Mouse (Mus musculus): Measurements from ENCODE around the gene Amn1. TPM values are rescaled to one million over a fixed set of nuclear protein-coding genes. Genes with fewer than 3 reads are reported as not detected.
A peak's percentile ranks its signal among the peaks of the same experiment; 100 is the strongest.
"Not testable (repeated sequence)": the region's sequence is repeated elsewhere in the genome, so short reads cannot be mapped to it uniquely, and the experiment has no call there.

The Amn1 gene
- polyA plus RNA-seq, 1 experiment from 2014 or later, result 25.5 TPM

DNA sequence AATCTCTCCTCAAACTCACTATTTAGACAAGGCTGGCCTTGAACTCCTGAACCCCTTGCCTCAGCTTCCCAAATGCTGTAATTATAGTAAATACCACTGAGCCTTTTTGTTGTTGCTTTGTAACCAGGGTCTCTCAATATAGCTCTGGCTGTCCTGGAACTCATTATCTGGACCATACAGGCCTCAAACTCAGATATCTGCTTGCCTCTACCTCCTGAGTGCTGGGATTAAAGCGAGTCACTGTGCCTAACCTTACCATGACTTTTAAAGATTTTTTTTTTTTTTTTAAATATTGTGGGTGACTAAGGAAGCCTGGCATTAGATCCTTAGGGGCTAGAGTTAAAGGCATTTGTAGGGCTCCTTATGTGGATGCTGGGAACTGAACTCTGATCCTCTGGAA lies 4.5 kb downstream of the Amn1 start:
- peaks cover 25% of the 10 kb centered on the region for H3K36me3 ChIP-seq
- no peak overlapping the region for H3K4me3 ChIP-seq (replicated peaks)
- H3K4me2 ChIP-seq (replicated peaks), result no peak overlapping the region
- WGBS, result 95% methylated on average over 1 of the region's 1 CpGs
- H3K27ac ChIP-seq, result no peak overlapping the region
- H3K27me3 ChIP-seq (replicated peaks), result no peaks in the 10 kb centered on the region
- H3K9ac ChIP-seq, result no peak overlapping the region
- no peaks in the 10 kb centered on the region; the same call in 1 of the 2 replicates for H3K9me3 ChIP-seq
- ATAC-seq, result no peak
- 0 out of 2 replicates have a peak, but pooled peaks cover 5% of the 10 kb centered on the region for H3K4me1 ChIP-seq (replicated peaks)

GRCm38 (mm10) chr6:149179064-149179463 lies 9.4 kb downstream of the Amn1 start:
- no peaks in the 10 kb centered on the region for H3K27me3 ChIP-seq (replicated peaks)
- H3K4me1 ChIP-seq (replicated peaks), result 0 out of 2 replicates have a peak, but pooled peaks cover 2% of the 10 kb centered on the region
- no peak overlapping the region for H3K4me2 ChIP-seq (replicated peaks)
- ATAC-seq, result no peak
- peaks cover 47% of the 10 kb centered on the region for H3K36me3 ChIP-seq
- H3K4me3 ChIP-seq (replicated peaks), result no peak overlapping the region
- H3K9ac ChIP-seq, result no peak overlapping the region
- no peak overlapping the region for H3K27ac ChIP-seq
- H3K9me3 ChIP-seq, result no peaks in the 10 kb centered on the region; the same call in 1 of the 2 replicates

DNA sequence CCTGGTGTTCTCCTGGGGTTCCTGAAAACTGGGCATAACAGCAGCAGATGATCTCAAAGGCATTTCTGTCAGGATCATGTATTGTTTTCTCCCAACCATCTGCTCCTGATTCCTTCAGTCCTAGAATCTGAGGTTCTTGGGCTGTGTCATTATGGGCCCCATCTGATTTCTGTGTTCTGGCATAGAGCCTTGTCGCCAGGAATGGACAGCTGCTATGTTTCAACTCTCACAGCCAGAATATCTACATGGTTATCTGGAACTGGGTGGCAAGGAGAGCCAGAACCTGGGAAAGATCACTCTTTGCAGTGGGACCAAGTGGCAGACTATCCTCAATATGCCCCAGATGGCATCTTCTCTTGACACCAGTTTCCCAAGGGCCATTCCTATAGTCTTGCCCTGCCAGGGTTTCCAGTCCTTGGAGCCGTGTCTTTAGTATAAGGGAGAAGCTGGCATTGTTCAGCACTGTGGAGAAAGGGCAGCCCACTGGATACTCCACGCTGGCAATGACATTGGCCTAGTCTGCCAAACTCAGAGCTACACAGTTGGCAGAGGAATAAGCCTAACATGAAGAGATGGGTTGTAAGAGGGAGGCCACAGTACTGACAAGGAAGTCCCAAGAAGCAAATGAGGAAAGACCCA lies 13.5 kb downstream of the Amn1 start:
- H3K4me3 ChIP-seq (replicated peaks), result no peak overlapping the region
- no peaks in the 10 kb centered on the region for H3K9me3 ChIP-seq
- H3K36me3 ChIP-seq, result peaks cover 29% of the 10 kb centered on the region
- H3K9ac ChIP-seq, result no peak overlapping the region
- WGBS, result 90% methylated on average over 3 of the region's 3 CpGs
- no peaks in the 10 kb centered on the region for H3K27me3 ChIP-seq (replicated peaks)
- H3K27ac ChIP-seq, result 0 out of 2 replicates have a peak overlapping the region, but pooled peaks have one; percentile 13
- ATAC-seq, result no peak
- H3K4me1 ChIP-seq (replicated peaks), result 0 out of 2 replicates have a peak, but pooled peaks cover 2% of the 10 kb centered on the region
- no peak overlapping the region for H3K4me2 ChIP-seq (replicated peaks)

GRCm38 (mm10) chr6:149173831-149174625 lies 14.5 kb downstream of the Amn1 start:
- peak overlapping the region; percentile 13 for H3K27ac ChIP-seq
- 0 out of 2 replicates have a peak, but pooled peaks cover 2% of the 10 kb centered on the region for H3K4me1 ChIP-seq (replicated peaks)
- no peak overlapping the region for H3K4me3 ChIP-seq (replicated peaks)
- no peaks in the 10 kb centered on the region for H3K9me3 ChIP-seq
- peak; percentile 63; the same call in 1 of the 2 replicates for ATAC-seq
- no peak overlapping the region for H3K4me2 ChIP-seq (replicated peaks)
- WGBS, result 41% methylated on average over 4 of the region's 4 CpGs
- peaks cover 23% of the 10 kb centered on the region for H3K36me3 ChIP-seq
- no peak overlapping the region for H3K9ac ChIP-seq
- no peaks in the 10 kb centered on the region for H3K27me3 ChIP-seq (replicated peaks)

DNA sequence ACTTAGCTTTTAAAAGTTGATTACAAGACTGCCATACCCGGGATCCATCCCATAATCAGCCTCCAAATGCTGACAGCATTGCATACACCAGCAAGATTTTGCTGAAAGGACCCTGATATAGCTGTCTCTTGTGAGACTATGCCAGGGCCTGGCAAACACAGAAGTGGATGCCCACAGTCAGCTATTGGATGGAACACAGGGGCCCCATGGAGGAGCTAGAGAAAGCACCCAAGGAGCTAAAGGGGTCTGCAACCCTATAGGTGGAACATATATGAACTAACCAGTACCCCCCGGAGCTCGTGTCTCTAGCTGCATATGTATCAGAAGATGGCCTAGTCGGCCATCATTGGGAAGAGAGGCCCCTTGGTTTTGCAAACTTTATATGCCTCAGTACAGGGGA lies 18.5 kb downstream of the Amn1 start:
- not testable (repeated sequence) for H3K9ac ChIP-seq; ATAC-seq; H3K9me3 ChIP-seq; H3K4me3 ChIP-seq (replicated peaks); H3K4me1 ChIP-seq (replicated peaks); H3K4me2 ChIP-seq (replicated peaks); H3K27me3 ChIP-seq (replicated peaks); H3K27ac ChIP-seq
- H3K36me3 ChIP-seq, result peaks cover 16% of the 10 kb centered on the region
- WGBS, result 95% methylated on average over 4 of the region's 4 CpGs

GRCm38 (mm10) chr6:149168436-149168835 lies 20.1 kb downstream of the Amn1 start:
- no peak overlapping the region for H3K9ac ChIP-seq
- H3K4me3 ChIP-seq (replicated peaks), result no peak overlapping the region
- H3K4me1 ChIP-seq (replicated peaks), result no peaks in the 10 kb centered on the region
- peaks cover 13% of the 10 kb centered on the region for H3K36me3 ChIP-seq
- H3K4me2 ChIP-seq (replicated peaks), result no peak overlapping the region
- ATAC-seq, result no peak
- H3K9me3 ChIP-seq, result no peaks in the 10 kb centered on the region
- H3K27ac ChIP-seq, result no peak overlapping the region
- no peaks in the 10 kb centered on the region for H3K27me3 ChIP-seq (replicated peaks)
- 92% methylated on average over 2 of the region's 2 CpGs for whole genome bisulfite sequencing

DNA sequence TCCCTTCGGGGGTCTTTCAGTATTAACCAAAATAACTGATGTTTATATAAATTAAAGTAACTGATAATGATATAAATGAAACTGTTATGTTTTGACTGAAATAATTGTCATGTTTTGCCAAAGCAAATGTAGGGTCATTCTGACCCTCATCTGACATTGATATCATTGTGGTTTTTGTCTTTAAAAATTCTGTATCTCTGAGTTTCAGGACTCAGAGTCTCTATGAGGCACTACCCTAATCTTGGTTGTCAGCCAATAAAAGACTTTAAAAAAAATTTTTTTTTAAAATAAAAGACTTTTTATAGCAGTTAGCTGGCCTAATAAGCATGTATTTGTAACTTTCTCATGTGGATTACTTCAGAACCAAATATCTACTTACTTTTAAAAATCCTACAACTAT lies 20.8 kb downstream of the Amn1 start:
- H3K4me2 ChIP-seq (replicated peaks), result no peak overlapping the region
- WGBS, result 95% methylated on average over 1 of the region's 1 CpGs
- no peaks in the 10 kb centered on the region for H3K27me3 ChIP-seq (replicated peaks)
- no peaks in the 10 kb centered on the region for H3K9me3 ChIP-seq
- no peak overlapping the region for H3K9ac ChIP-seq
- H3K36me3 ChIP-seq, result peaks cover 13% of the 10 kb centered on the region
- no peak overlapping the region for H3K27ac ChIP-seq
- H3K4me1 ChIP-seq (replicated peaks), result no peaks in the 10 kb centered on the region
- no peak for ATAC-seq
- no peak overlapping the region for H3K4me3 ChIP-seq (replicated peaks)

GRCm38 (mm10) chr6:149167038-149167437 lies 21.5 kb downstream of the Amn1 start:
- H3K27ac ChIP-seq; ATAC-seq; H3K9ac ChIP-seq; H3K4me3 ChIP-seq (replicated peaks); H3K9me3 ChIP-seq; H3K27me3 ChIP-seq (replicated peaks); H3K4me1 ChIP-seq (replicated peaks); H3K4me2 ChIP-seq (replicated peaks): not testable (repeated sequence)
- 59% methylated on average over 3 of the region's 4 CpGs for WGBS
- H3K36me3 ChIP-seq, result peaks cover 15% of the 10 kb centered on the region

- no peak overlapping the region for H3K4me3 ChIP-seq (replicated peaks)
- peaks cover 16% of the 10 kb centered on the region for H3K4me1 ChIP-seq (replicated peaks)
- H3K27me3 ChIP-seq (replicated peaks), result no peaks in the 10 kb centered on the region
- H3K27ac ChIP-seq, result peak overlapping the region; percentile 58
- H3K9me3 ChIP-seq, result no peaks in the 10 kb centered on the region
- H3K4me2 ChIP-seq (replicated peaks), result no peak overlapping the region
- 0 out of 2 replicates have a peak, but pooled peaks cover 3% of the 10 kb centered on the region for H3K36me3 ChIP-seq
- 42% methylated on average over 3 of the region's 3 CpGs for WGBS
- no peak overlapping the region for H3K9ac ChIP-seq
- peak; percentile 83 for ATAC-seq
These were observed 33.3 kb downstream of the Amn1 start for GRCm38 (mm10) chr6:149155031-149155841.

GRCm38 (mm10) chr6:149154116-149155030 lies 34.1 kb downstream of the Amn1 start:
- H3K9ac ChIP-seq, result no peak overlapping the region
- 0 out of 2 replicates have a peak, but pooled peaks cover 3% of the 10 kb centered on the region for H3K36me3 ChIP-seq
- peak overlapping the region; percentile 51 for H3K27ac ChIP-seq
- 17% methylated on average over 8 of the region's 8 CpGs for WGBS
- no peaks in the 10 kb centered on the region for H3K9me3 ChIP-seq
- H3K4me1 ChIP-seq (replicated peaks), result peaks cover 16% of the 10 kb centered on the region
- ATAC-seq, result peak; percentile 9
- no peaks in the 10 kb centered on the region for H3K27me3 ChIP-seq (replicated peaks)
- H3K4me3 ChIP-seq (replicated peaks), result no peak overlapping the region
- H3K4me2 ChIP-seq (replicated peaks), result no peak overlapping the region

DNA sequence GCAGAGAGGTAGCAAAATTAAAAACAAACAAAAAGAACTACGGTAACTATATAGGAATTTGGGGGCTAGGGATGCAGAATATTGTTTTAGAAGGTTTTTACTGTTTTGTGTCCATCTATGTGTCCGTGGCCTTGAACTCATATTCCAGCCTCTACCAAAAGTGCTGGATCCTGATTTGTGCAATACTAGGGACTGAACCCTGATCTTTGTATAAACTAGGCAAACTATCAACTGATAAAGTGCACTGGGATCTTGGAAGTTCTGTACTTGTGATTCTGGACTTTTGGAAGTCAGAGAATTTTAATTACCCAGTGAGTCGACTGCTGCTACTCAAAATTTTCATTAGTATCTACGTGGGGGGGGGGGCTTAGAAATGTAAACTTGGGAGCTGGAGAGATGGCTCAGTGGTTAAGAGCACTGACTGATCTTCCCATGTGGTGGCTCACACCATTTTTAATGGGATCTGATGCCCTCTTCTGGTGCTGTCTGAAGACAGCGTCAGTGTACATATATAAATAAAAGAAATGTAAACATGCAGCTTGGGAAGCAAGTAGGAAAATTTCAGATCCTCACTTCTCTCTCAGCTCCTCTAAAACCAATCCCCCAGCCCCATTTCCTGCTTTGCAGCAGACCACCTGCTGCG lies 34.9 kb downstream of the Amn1 start:
- no peak overlapping the region for H3K9ac ChIP-seq
- 30% methylated on average over 6 of the region's 6 CpGs for WGBS
- 0 out of 2 replicates have a peak overlapping the region, but pooled peaks have one; percentile 15 for H3K27ac ChIP-seq

More for the DNA sequence above, 34.9 kb downstream of the Amn1 start:
- no peak overlapping the region for H3K4me2 ChIP-seq (replicated peaks)
- peaks cover 16% of the 10 kb centered on the region for H3K4me1 ChIP-seq (replicated peaks)
- no peaks in the 10 kb centered on the region for H3K9me3 ChIP-seq
- ATAC-seq, result no peak
- 0 out of 2 replicates have a peak, but pooled peaks cover 3% of the 10 kb centered on the region for H3K36me3 ChIP-seq
- no peak overlapping the region for H3K4me3 ChIP-seq (replicated peaks)
- no peaks in the 10 kb centered on the region for H3K27me3 ChIP-seq (replicated peaks)
